Mouse (Mus musculus): ENCODE data around the gene Mtcl1. TPM values are rescaled to one million over a fixed set of nuclear protein-coding genes. Genes with fewer than 3 reads are reported as not detected.

Gene Mtcl1
- polyA plus RNA-seq (2014; fragmentation: Nextera tagmentation; extraction: Ambion mirVana) = 11.7 and 14.6 TPM in 2 replicates

DNA sequence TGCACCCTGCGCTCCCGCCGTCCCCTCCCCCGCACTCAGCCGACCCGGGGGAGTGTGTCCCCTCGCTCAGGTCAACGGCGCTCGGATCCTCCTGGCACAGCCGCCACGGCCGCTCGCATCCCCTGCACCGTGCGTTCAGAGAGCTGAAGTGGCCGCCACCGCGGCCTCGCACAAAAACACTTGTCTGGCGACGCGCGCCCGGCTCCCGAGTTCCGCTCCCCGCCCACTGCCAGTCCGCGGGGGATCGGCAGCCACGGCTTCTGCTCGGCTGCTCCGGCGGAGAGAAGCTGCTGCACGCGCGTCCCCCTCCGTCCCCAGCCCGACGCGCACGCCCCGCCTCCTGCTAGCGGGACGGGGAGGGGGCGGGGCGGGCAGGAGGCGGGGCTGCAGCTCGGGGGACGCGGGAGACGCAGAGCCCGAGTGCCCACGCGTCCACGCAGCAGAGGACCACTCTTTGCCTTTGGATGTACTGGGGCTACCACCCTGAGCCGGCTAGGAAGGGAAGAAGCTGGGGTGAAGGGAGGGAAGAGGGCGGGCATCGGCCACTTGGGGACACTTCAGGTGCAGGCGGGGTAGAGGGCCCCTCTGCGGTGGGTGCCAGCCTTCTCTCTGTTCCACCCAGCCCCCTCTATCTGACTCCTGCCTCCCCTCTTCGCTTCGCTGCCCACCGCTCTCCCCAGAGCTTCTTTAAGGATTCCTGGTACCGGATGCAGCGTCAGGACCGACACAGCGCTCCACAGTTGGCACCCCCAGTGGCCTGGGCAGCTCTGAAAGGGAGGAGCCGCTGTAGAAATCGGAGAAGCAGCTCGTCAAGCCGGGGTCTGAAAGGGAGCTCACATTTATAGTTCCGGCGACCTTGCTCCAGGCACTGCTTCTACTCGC, at the start of gene Mtcl1:
TSS of gene Mtcl1 (minus strand) at position 291 of the 882 bp plus-strand sequence.
- H3K9ac ChIP-seq (ENCODE audit: low read length) = peak within 1 kb of the TSS; percentile 61
- peaks cover 31% of the 10 kb centered on the region for H3K4me1 ChIP-seq (replicated peaks; ENCODE audit: control insufficient read depth, insufficient read depth, low read length)
- H3K27me3 ChIP-seq (replicated peaks; ENCODE audit: control insufficient read depth, insufficient read depth, low read length) = peaks cover 34% of the 10 kb centered on the region
- no peaks in the 10 kb centered on the region for H3K9me3 ChIP-seq (ENCODE audit: control insufficient read depth, low read length)
- peak within 1 kb of the TSS; percentile 73 for H3K4me3 ChIP-seq (ENCODE audit: low read depth, low read length)
- no peaks in the 10 kb centered on the region for H3K36me3 ChIP-seq (ENCODE audit: control insufficient read depth, insufficient read depth, low read length)
- peak within 1 kb of the TSS; percentile 51; the same call in 1 of the 2 replicates for H3K27ac ChIP-seq (ENCODE audit: low read depth)
- ATAC-seq (replicated peaks; ENCODE audit: low FRiP score, low TSS enrichment, low read depth) = peak; percentile 67
- under 1% methylated on average over 67 of the region's 76 CpGs for WGBS
- DNase-seq (ENCODE audit: low spot score) = peak; percentile 84
- peak within 1 kb of the TSS; percentile 92 for H3K4me2 ChIP-seq (ENCODE audit: low read length)

DNA sequence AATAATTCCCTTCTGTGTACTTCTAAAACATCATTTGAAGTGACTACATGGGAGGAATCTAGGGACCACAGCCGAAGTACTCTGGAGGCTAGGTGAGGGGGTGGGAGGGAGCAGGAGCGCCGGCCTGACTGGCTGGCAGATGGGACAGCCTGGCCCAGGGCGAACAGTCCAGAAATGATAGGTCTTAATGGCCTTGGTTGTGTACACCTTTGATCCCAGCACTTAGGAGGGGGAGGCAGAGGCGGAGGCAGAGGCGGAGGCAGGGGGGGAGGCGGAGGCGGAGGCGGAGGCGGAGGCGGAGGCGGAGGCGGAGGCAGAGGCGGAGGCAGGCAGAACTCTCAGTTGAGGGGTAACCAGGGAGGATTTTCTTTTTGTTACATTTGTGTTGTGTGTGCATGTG, 49.0 kb upstream of the Mtcl1 start:
- DNase-seq (ENCODE audit: low spot score) = no peak
- Histone ChIP-seq H3K27me3 (replicated peaks; ENCODE audit: control insufficient read depth, insufficient read depth, low read length) (no peaks in the 10 kb centered on the region), H3K4me1 (replicated peaks; ENCODE audit: control insufficient read depth, insufficient read depth, low read length) (no peaks in the 10 kb centered on the region), H3K9me3 (ENCODE audit: control insufficient read depth, low read length) (no peaks in the 10 kb centered on the region), H3K9ac (ENCODE audit: low read length) (no peak overlapping the region), H3K27ac (ENCODE audit: low read depth) (no peak overlapping the region), H3K36me3 (ENCODE audit: control insufficient read depth, insufficient read depth, low read length) (peaks cover 76% of the 10 kb centered on the region), H3K4me2 (ENCODE audit: low read length) (no peak overlapping the region), H3K4me3 (ENCODE audit: low read depth, low read length) (no peak overlapping the region)
- WGBS = 86% methylated on average over 14 of the region's 14 CpGs
- ATAC-seq (replicated peaks; ENCODE audit: low FRiP score, low TSS enrichment, low read depth) = no peak

- no peaks in the 10 kb centered on the region for H3K27me3 ChIP-seq (replicated peaks; ENCODE audit: control insufficient read depth, insufficient read depth, low read length)
- H3K36me3 ChIP-seq (ENCODE audit: control insufficient read depth, insufficient read depth, low read length) = peaks cover 75% of the 10 kb centered on the region
- 88% methylated on average over 9 of the region's 9 CpGs for WGBS
These were observed 47.0 kb upstream of the Mtcl1 start for GRCm38 (mm10) chr17:66496589-66496988.

DNA sequence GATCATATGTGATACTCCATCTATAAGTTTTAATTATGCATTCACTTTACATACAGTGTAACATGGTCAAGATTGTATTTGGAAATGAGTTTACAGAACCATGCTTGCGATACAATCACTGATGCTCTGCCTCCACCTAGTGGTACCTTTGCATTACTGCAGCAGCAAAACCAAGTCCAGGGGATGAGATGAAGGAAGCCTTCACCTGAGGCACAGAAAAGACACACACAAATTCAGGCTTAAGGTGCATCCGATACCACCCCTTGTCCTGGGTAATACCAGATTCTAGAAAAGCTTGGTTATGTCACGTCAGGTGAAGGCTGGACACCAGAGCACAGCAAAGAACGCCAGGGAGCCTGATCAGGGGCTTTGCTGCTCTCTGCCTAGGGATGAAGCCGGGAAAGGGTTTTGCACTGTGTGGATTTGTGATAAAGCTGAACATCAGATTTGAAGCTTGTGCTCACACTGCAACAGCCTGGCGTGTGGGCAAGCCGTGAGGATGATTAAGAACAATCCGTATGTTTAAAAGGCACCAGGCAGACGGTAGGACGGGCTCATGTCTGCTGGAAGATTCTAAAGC, 40.6 kb upstream of the Mtcl1 start:
- Histone ChIP-seq H3K4me3 (ENCODE audit: low read depth, low read length) (no peak overlapping the region), H3K4me1 (replicated peaks; ENCODE audit: control insufficient read depth, insufficient read depth, low read length) (no peaks in the 10 kb centered on the region), H3K27ac (ENCODE audit: low read depth) (no peak overlapping the region), H3K9ac (ENCODE audit: low read length) (no peak overlapping the region), H3K4me2 (ENCODE audit: low read length) (no peak overlapping the region), H3K9me3 (ENCODE audit: control insufficient read depth, low read length) (no peaks in the 10 kb centered on the region), H3K27me3 (replicated peaks; ENCODE audit: control insufficient read depth, insufficient read depth, low read length) (no peaks in the 10 kb centered on the region), H3K36me3 (ENCODE audit: control insufficient read depth, insufficient read depth, low read length) (peaks cover 14% of the 10 kb centered on the region)
- ATAC-seq (replicated peaks; ENCODE audit: low FRiP score, low TSS enrichment, low read depth) = 0 out of 2 replicates have a peak, but pooled peaks have one; percentile 56
- DNase-seq (ENCODE audit: low spot score) = peak; percentile 77
- WGBS = 47% methylated on average over 10 of the region's 10 CpGs

More at GRCm38 (mm10) chr17:66496589-66496988, 47.0 kb upstream of the Mtcl1 start:
- Histone ChIP-seq H3K27ac (ENCODE audit: low read depth) (no peak overlapping the region), H3K4me1 (replicated peaks; ENCODE audit: control insufficient read depth, insufficient read depth, low read length) (no peaks in the 10 kb centered on the region), H3K4me3 (ENCODE audit: low read depth, low read length) (no peak overlapping the region), H3K4me2 (ENCODE audit: low read length) (no peak overlapping the region), H3K9ac (ENCODE audit: low read length) (no peak overlapping the region), H3K9me3 (ENCODE audit: control insufficient read depth, low read length) (no peaks in the 10 kb centered on the region)
- ATAC-seq (replicated peaks; ENCODE audit: low FRiP score, low TSS enrichment, low read depth) (no peak), DNase-seq (ENCODE audit: low spot score) (no peak)

GRCm38 (mm10) chr17:66486576-66486975, 37.0 kb upstream of the Mtcl1 start:
- DNase-seq (ENCODE audit: low spot score) = no peak

DNA sequence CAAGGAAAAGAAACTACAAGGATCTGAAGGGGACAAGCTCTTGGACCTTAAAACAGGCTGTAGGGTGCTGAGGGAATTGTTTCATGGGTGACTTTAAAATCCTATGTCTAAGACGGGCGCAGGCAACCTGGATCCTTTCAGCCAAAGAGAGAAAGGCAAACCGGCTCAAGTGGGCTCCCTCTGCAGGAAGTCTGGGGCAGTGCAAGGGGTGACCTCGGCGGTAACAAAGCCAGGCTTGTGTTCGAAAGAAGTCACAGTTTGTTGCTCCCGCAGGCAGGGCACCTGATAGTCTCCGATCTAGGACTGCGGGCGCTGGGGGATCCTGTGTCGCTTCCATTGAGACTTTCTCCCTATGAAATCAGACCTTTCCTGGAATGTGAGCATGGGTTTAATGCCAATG, 36.2 kb upstream of the Mtcl1 start:
- no peaks in the 10 kb centered on the region for H3K9me3 ChIP-seq (ENCODE audit: control insufficient read depth, low read length)
- no peak overlapping the region for H3K27ac ChIP-seq (ENCODE audit: low read depth)
- H3K36me3 ChIP-seq (ENCODE audit: control insufficient read depth, insufficient read depth, low read length) = no peaks in the 10 kb centered on the region
- H3K27me3 ChIP-seq (replicated peaks; ENCODE audit: control insufficient read depth, insufficient read depth, low read length) = 0 out of 2 replicates have a peak, but pooled peaks cover under 1% of the 10 kb centered on the region
- 18% methylated on average over 11 of the region's 11 CpGs for WGBS
- no peak for ATAC-seq (replicated peaks; ENCODE audit: low FRiP score, low TSS enrichment, low read depth)
- H3K4me3 ChIP-seq (ENCODE audit: low read depth, low read length) = no peak overlapping the region
- H3K9ac ChIP-seq (ENCODE audit: low read length) = no peak overlapping the region
- H3K4me1 ChIP-seq (replicated peaks; ENCODE audit: control insufficient read depth, insufficient read depth, low read length) = no peaks in the 10 kb centered on the region
- DNase-seq (ENCODE audit: low spot score) = peak; percentile 87
- no peak overlapping the region for H3K4me2 ChIP-seq (ENCODE audit: low read length)

More at GRCm38 (mm10) chr17:66486576-66486975, 37.0 kb upstream of the Mtcl1 start:
- Histone ChIP-seq H3K27me3 (replicated peaks; ENCODE audit: control insufficient read depth, insufficient read depth, low read length) (no peaks in the 10 kb centered on the region), H3K9me3 (ENCODE audit: control insufficient read depth, low read length) (no peaks in the 10 kb centered on the region), H3K27ac (ENCODE audit: low read depth) (no peak overlapping the region), H3K4me1 (replicated peaks; ENCODE audit: control insufficient read depth, insufficient read depth, low read length) (no peaks in the 10 kb centered on the region), H3K36me3 (ENCODE audit: control insufficient read depth, insufficient read depth, low read length) (no peaks in the 10 kb centered on the region), H3K4me3 (ENCODE audit: low read depth, low read length) (no peak overlapping the region), H3K9ac (ENCODE audit: low read length) (no peak overlapping the region), H3K4me2 (ENCODE audit: low read length) (no peak overlapping the region)
- WGBS = 92% methylated on average over 6 of the region's 6 CpGs
- no peak for ATAC-seq (replicated peaks; ENCODE audit: low FRiP score, low TSS enrichment, low read depth)

GRCm38 (mm10) chr17:66484965-66485364, 35.4 kb upstream of the Mtcl1 start:
- WGBS = 50% methylated on average over 2 of the region's 2 CpGs
- DNase-seq (ENCODE audit: low spot score) (no peak), ATAC-seq (replicated peaks; ENCODE audit: low FRiP score, low TSS enrichment, low read depth) (no peak)
- no peak overlapping the region for H3K4me2 ChIP-seq (ENCODE audit: low read length)
- no peaks in the 10 kb centered on the region for H3K4me1 ChIP-seq (replicated peaks; ENCODE audit: control insufficient read depth, insufficient read depth, low read length)
- no peak overlapping the region for H3K4me3 ChIP-seq (ENCODE audit: low read depth, low read length)
- no peak overlapping the region for H3K27ac ChIP-seq (ENCODE audit: low read depth)
- no peaks in the 10 kb centered on the region for H3K36me3 ChIP-seq (ENCODE audit: control insufficient read depth, insufficient read depth, low read length)
- no peak overlapping the region for H3K9ac ChIP-seq (ENCODE audit: low read length)
- H3K27me3 ChIP-seq (replicated peaks; ENCODE audit: control insufficient read depth, insufficient read depth, low read length) = peaks cover 6% of the 10 kb centered on the region; the same call in 1 of the 2 replicates
- no peaks in the 10 kb centered on the region for H3K9me3 ChIP-seq (ENCODE audit: control insufficient read depth, low read length)

- Histone ChIP-seq H3K36me3 (ENCODE audit: control insufficient read depth, insufficient read depth, low read length) (no peaks in the 10 kb centered on the region), H3K9ac (ENCODE audit: low read length) (no peak overlapping the region), H3K27ac (ENCODE audit: low read depth) (no peak overlapping the region), H3K4me3 (ENCODE audit: low read depth, low read length) (no peak overlapping the region), H3K4me2 (ENCODE audit: low read length) (no peak overlapping the region), H3K4me1 (replicated peaks; ENCODE audit: control insufficient read depth, insufficient read depth, low read length) (no peaks in the 10 kb centered on the region), H3K9me3 (ENCODE audit: control insufficient read depth, low read length) (no peaks in the 10 kb centered on the region), H3K27me3 (replicated peaks; ENCODE audit: control insufficient read depth, insufficient read depth, low read length) (peaks cover 6% of the 10 kb centered on the region)
- no peak for ATAC-seq (replicated peaks; ENCODE audit: low FRiP score, low TSS enrichment, low read depth)
- no peak for DNase-seq (ENCODE audit: low spot score)
- 81% methylated on average over 9 of the region's 9 CpGs for WGBS
These were observed 34.3 kb upstream of the Mtcl1 start for GRCm38 (mm10) chr17:66483651-66484454.

Measured in intestine, embryonic 14.5 days (tissue).